Mouse (Mus musculus): Measurements from ENCODE around the gene Kcnh2. TPM values are rescaled to one million over a fixed set of nuclear protein-coding genes. Genes with fewer than 3 reads are reported as not detected.

Gene Kcnh2
- total RNA-seq, 4 experiments from 2014 or later = 17.7 to 47.2 (median 36.0) TPM

DNA sequence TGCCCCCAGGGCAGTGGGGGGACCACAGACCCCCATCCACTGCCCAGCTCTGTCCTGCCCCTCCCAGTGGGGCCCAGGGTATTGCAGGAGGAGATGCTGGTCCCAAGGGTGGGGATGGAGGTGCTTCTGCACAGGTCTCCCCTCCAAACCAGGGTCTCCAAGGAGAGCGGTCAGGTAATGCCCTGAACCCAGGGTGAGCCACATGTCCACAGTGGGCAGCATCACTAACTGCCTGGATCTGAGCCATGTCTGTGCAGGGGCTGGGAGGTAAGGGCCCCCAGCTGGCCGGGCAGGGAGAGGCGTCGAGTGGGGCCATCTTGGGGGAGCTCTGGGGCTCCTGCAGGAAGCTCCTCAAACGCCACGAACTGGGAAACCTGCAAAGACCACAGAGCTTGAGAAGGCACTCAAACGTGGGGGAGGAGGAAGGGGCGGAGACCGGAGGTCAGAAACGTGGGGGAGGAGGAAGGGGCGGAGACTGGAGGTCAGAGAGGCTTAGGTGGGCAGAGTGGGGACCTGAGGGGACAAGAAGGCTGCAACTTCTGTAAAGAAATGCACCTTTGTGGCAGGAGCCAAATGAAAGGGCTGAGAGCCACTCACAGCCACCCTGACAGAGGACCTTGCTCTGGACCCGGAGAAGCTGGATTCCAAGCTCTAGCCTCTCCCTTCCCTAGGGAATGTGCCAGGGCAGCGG, 31.5 kb downstream of the Kcnh2 start:
- no peak for DNase-seq

DNA sequence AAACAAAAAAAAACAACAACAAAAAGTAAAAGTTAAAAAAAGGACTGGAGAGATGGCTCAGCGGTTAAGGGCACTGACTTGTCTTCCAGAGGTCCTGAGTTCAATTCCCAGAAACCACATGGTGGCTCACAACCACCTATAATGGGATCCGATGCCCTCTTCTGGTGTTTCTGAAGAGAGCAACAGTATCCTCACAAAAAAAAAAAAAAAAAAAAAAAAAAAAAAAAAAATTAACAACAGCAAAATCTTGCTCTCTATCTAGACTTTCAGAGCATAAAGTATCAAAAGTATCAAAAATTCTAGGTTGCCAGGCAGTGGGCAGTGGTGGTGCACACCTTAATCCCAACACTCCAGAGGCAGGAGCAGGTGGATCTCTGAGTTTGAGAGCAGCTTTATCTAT, 42.2 kb downstream of the Kcnh2 start:
- no peak for DNase-seq

- DNase-seq = no peak
Observed at GRCm38 (mm10) chr5:24308621-24309020, 42.8 kb downstream of the Kcnh2 start.

GRCm38 (mm10) chr5:24307118-24307777, 44.2 kb downstream of the Kcnh2 start:
- DNase-seq = no peak

GRCm38 (mm10) chr5:24303199-24303598, 48.2 kb downstream of the Kcnh2 start:
- no peak for DNase-seq

DNA sequence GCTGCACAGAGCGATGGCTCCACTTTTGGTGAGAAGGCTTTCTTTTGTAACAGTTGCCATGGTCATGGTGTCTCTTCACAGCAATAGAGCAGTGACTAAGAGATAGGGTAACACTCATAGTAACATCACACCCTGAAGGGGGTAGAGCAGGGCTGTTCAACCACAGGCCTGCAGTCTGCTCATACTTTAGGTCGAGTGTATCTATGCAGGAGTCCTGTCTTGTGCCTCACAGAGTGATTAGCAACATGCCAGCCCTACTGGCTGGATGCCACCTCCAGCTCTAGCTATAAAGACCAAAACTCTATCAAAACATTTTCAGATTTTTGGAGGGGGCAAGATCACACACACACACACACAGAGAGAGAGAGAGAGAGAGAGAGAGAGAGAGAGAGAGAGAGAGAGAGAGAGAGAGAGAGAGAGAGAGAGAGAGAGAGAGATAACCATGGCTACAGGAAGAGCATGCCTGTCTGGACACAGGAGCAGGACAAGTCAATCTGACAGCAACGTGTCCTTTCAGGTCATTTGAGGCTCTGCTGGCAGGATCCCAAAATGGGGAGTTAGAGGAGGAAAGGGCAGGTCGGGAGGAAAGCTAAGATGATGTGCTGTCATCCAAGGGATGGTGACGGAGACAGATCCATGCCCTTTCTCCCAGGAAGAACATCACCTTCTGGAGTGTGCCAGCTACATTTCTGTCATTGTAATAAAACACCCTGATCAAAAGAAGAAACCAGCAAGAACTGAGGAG, 51.4 kb downstream of the Kcnh2 start:
- no peak for DNase-seq

GRCm38 (mm10) chr5:24291954-24292353, 59.5 kb downstream of the Kcnh2 start:
- DNase-seq = peak; percentile 50

DNA sequence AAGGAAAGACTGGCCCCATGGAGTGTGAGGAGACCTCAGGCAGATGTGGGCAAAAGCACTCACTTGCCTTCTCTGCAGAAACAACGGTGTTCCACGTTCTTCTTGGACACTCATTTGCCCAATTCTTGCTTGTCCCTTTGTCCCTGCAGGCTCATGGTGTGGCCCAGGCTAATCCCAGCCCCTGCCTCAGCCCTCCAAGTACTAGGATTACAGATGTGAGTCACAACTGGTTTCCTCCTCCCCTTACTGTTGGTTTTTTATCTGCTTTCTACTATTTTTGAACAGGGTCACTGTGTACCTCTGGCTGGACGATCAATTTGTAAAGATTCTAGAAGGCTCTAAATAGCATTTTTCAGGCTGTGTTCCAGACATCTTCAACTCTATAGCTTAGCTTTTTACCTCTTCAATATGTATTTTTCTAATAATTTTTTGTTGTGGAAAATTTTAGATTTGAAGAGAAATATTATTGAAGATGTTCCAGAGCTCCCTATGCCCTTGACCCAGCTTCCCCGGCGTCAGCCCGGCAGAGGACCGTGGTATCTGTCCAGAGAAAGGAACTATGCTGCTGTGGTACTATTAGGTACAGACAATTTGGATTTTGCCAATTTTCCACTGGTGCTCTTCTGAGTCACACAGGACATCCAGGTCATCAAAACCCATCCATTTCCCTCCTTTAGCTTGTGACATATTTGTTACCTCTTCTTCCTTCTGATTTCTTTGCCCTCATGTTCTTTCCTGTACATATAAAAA, 65.0 kb downstream of the Kcnh2 start:
- DNase-seq = peak; percentile 43

- no peak for DNase-seq
Observed at GRCm38 (mm10) chr5:24284145-24284544, 67.3 kb downstream of the Kcnh2 start.

- no peak for DNase-seq
Observed at GRCm38 (mm10) chr5:24283181-24283580, 68.2 kb downstream of the Kcnh2 start.

- no peak for DNase-seq
Observed at GRCm38 (mm10) chr5:24280523-24280922, 70.9 kb downstream of the Kcnh2 start.

DNA sequence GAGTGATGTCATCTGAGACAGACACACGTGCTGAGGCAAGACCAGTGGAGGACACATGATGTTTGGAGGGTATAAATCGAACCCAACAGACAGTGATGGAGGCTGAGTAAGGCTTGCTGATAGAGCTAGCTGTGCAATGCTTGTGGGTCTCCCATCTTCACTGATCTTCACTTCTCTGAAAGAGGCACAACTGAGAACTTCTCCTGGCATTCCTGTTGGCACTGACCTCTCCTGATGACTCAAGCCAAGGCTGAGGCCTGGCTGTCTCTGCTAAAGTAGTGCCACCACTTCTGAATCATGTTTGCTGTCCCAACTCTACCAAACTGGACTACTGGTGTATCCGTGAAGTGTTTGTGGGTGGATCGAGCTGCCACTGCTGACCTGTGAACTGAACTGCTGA, 71.9 kb downstream of the Kcnh2 start:
- DNase-seq = no peak

- no peak for DNase-seq
Observed at GRCm38 (mm10) chr5:24278206-24278605, 73.2 kb downstream of the Kcnh2 start.

- DNase-seq = peak; percentile 41
Observed at GRCm38 (mm10) chr5:24273683-24274621, 77.5 kb downstream of the Kcnh2 start.

GRCm38 (mm10) chr5:24270941-24271340, 80.5 kb downstream of the Kcnh2 start:
- DNase-seq = no peak

Other genes starting within 250 kb of the Kcnh2 start
- 10 to 100 TPM in 2 of 4 experiments, 1 to 10 TPM in 2; 7.8 to 16.5 (median 10.3) TPM for gene Nupl2, start 186.6 kb downstream of the Kcnh2 start, total RNA-seq (2022)
- 10 to 100 TPM in 1 of 4 experiments, 1 to 10 TPM in 3; 6.5 to 11.2 (median 9.1) TPM for gene Nos3, start 13.2 kb upstream of the Kcnh2 start, total RNA-seq (2022)
- 1 to 10 TPM in 1 of 4 experiments, under 1 TPM in 3; 0.55 to 1.3 (median 0.64) TPM for gene Atg9b, start 40.5 kb upstream of the Kcnh2 start, total RNA-seq (2022)
- gene Abcb8, start 42.1 kb upstream of the Kcnh2 start, total RNA-seq (2022) = 10 to 100 TPM; 73.5 to 97.6 (median 86.0) TPM
- under 1 TPM in 3 of 4 experiments, not detected in 1; 0.30 to 0.59 (median 0.55) TPM for gene Asic3, start 61.8 kb upstream of the Kcnh2 start, total RNA-seq (2022)
- 10 to 100 TPM; 43.2 to 66.8 (median 56.2) TPM for gene Cdk5, start 71.9 kb upstream of the Kcnh2 start, total RNA-seq (2022)
- gene Slc4a2, start 72.2 kb upstream of the Kcnh2 start, total RNA-seq (2022) = 10 to 100 TPM; 53.0 to 84.3 (median 65.6) TPM
- 100 to 1,000 TPM in 2 of 4 experiments, 10 to 100 TPM in 2; 96.8 to 117 (median 102) TPM for gene Fastk, start 93.7 kb upstream of the Kcnh2 start, total RNA-seq (2022)
- gene Tmub1, start 96.2 kb upstream of the Kcnh2 start, total RNA-seq (2022) = 10 to 100 TPM; 17.0 to 19.6 (median 17.7) TPM
- 100 to 1,000 TPM in 2 of 4 experiments, 10 to 100 TPM in 2; 86.3 to 117 (median 102) TPM for gene Agap3, start 100.6 kb upstream of the Kcnh2 start, total RNA-seq (2022)
- gene Gbx1, start 175.6 kb upstream of the Kcnh2 start, total RNA-seq (2022) = not detected
- gene Asb10, start 189.4 kb upstream of the Kcnh2 start, total RNA-seq (2022) = under 1 TPM; 0.37 to 0.75 (median 0.59) TPM
- not detected for gene 4931409K22Rik, start 205.2 kb upstream of the Kcnh2 start, total RNA-seq (2022)
- gene Abcf2, start 225.9 kb upstream of the Kcnh2 start, total RNA-seq (2022) = 10 to 100 TPM; 59.5 to 89.6 (median 75.2) TPM
- gene Chpf2, start 235.1 kb upstream of the Kcnh2 start, total RNA-seq (2022) = 10 to 100 TPM; 38.1 to 70.3 (median 57.1) TPM